Mouse (Mus musculus) retina, adult 2 months (tissue): ENCODE measurements around the gene Ddx18.

Source experiments
- DNase-seq: peaks from one replicate; pipeline ENCODE4 v3.0.0-alpha.2; 2012; ENCODE audit warnings: low read depth, low spot score

Ddx18 gene

DNA sequence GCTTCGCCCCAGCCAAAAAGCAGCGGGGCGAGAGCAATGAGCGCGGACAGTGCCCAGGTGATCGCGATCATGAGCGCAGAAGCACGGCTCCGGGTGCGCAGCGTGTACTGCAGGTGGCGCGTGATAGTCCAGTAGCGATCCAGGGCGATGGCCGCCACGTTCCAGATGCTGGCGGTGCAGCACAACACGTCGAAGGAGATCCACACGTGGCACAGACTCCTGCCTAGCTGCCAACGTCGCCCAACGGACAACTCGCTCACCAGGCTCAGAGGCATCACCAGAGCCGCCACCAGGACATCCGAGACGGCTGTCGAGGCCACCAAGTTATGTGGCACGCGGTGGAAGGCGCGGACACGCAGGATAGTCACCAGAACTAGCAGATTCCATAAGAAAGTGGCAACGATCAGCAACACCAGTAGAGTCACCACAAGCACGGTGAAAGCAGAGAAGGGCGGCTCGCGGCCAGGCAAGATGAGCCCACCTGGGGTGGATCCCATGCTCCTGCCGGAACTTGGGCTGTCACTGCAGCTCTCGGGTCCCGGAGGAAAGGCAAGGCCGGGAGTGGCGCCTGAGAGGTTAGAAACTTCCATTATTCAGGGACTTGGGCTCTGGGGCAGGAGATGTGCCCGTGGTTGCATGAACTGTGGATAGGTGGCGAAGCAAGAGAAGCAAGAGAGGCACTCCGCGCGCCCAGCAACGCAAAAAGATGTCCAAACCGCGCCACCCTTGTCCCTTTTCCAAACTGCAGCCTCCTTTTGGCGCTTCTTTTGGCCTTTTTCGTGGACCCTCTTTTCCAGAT lies 40.0 kb downstream of the Ddx18 start:
- no peak for DNase-seq

DNA sequence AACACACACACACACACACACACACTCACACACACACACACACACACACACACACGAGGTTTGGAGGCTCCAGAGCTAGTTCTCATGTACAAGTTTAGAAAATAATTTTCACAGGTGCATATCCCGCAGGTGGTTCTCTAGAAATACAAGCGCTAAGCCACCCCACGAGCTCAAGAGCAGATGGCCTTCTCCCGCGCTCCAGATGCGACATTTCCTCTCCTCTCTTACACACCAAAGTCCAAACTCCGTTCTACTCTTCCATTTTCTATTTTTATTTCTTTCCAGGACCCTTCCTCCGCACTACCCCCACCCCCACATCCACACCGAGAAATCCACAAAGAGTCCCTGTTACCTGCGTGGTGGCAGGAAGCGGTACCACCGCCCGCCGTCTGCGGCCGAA lies 40.7 kb downstream of the Ddx18 start:
- DNase-seq = no peak

DNA sequence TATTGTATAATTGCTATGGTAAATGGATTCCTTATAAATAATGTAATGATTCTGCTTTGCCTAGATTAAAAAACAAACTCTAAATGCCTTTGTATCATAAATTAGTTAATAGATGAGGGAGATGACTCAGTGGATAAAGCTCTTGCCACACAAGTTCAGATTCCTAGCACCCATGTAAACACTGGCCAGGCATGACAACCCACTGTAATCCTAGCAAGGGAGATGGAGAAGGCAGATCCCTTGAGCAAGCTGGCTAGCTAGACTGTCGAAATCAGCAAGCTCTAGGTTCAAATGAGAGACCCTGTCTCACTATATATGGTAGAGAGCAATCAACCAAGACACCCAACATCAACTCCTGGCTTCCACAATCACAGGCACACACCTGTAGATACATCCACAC lies 49.2 kb downstream of the Ddx18 start:
- no peak for DNase-seq

DNA sequence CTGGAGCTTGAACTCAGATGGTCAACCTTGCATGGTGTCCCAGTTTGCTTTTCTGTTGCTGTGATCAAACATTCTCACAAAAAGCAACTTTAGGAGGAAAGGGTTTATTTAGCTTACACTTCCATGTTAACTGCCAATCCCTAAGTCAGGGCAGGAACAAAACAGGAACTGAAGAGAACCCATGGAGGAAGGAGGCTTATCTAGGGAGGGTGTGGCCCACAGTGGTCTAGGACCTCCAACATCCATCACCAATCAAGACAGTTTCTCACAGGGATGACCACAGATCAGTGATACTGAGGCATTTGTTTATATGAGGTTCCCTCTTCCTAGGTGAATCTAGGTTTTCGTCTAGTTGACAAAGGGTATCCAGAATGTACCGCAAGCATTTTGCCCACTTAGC lies 55.8 kb downstream of the Ddx18 start:
- DNase-seq = no peak

GRCm38 (mm10) chr1:121511186-121511585 lies 56.6 kb downstream of the Ddx18 start:
- no peak for DNase-seq

- DNase-seq = no peak
These were observed 57.2 kb downstream of the Ddx18 start for GRCm38 (mm10) chr1:121510420-121511140.

- DNase-seq = no peak
These were observed 59.1 kb downstream of the Ddx18 start for GRCm38 (mm10) chr1:121508729-121509128.
